Mouse (Mus musculus): ENCODE data around the gene Serpina3m. TPM values are rescaled to one million over a fixed set of nuclear protein-coding genes. Genes with fewer than 3 reads are reported as not detected.
"Not testable (repeated sequence)": the region's sequence is repeated elsewhere in the genome, so short reads cannot be mapped to it uniquely, and the experiment has no call there.

Serpina3m gene
- polyA plus RNA-seq, 1 experiment = not detected

- Histone ChIP-seq H3K4me1 (ENCODE audit: control insufficient read depth, insufficient read depth, insufficient read length, low read length) (no peaks in the 10 kb centered on the region), H3K4me3 (ENCODE audit: low read depth, low read length) (no peak overlapping the region), H3K27me3 (ENCODE audit: control insufficient read depth, insufficient read depth, low read length) (no peaks in the 10 kb centered on the region), H3K36me3 (ENCODE audit: control insufficient read depth, insufficient read depth, low read length) (no peaks in the 10 kb centered on the region), H3K27ac (ENCODE audit: insufficient read depth, low read depth, low read length) (no peak overlapping the region)
- WGBS = 95% methylated on average over 11 of the region's 11 CpGs
- TF ChIP-seq POLR2A (IDR thresholded peaks at IDR 0.05; ENCODE audit: low read depth, low read length) = no peak
- TF ChIP-seq CTCF (IDR thresholded peaks at IDR 0.05; ENCODE audit: extremely low read depth, insufficient read length, insufficient replicate concordance, low read depth, low read length) = no peak
These were observed 41.6 kb downstream of the Serpina3m start for GRCm38 (mm10) chr12:104379856-104380255.

DNA sequence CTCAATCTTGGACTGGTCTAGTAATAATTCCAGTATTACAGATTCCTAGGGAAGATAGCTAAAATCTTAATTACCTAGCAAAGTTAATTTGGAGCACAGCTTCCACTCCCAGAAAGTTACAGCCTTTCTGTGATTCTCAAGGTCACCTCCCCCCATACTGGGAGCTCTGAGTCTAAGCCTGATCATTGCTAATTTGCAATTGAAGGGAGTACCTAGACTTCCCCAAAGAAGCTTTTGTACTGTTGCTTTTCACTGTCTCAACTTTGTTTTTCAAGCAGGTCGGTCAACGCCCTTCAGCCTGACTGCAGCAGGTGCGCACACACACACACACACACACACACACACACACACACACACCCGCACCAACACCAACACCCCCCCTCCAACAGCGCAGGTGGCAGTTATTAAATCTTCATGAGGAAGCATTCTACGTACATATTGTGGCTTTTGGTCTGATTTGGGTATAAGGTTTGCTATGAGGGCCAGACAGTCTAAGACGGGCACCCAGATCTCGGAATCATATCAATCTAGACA lies 42.9 kb downstream of the Serpina3m start:
- not testable (repeated sequence) for H3K27ac ChIP-seq (ENCODE audit: insufficient read depth, low read depth, low read length); H3K27me3 ChIP-seq (ENCODE audit: control insufficient read depth, insufficient read depth, low read length); H3K4me3 ChIP-seq (ENCODE audit: low read depth, low read length); H3K36me3 ChIP-seq (ENCODE audit: control insufficient read depth, insufficient read depth, low read length); H3K4me1 ChIP-seq (ENCODE audit: control insufficient read depth, insufficient read depth, insufficient read length, low read length)
- 90% methylated on average over 8 of the region's 8 CpGs for WGBS

DNA sequence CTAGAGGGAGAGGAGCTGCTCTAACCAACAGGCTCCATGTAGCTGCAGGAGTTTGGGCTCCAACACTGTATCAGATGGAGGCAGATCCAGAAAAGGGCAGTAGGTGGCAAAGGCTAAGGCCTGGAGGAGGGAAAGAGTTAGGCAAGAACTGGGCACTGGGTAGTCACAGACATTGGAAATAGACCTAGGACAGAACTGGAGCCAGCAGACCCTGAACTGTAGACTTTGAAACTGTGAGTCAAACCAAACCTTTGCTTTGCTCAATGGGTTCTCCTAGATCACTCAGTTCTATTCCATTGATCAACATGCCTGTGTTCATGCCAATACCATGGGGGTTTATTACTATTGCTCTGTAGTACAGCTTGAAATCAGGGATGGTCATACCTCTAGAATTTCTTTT lies 47.7 kb downstream of the Serpina3m start:
- not testable (repeated sequence) for H3K27me3 ChIP-seq (ENCODE audit: control insufficient read depth, insufficient read depth, low read length); H3K36me3 ChIP-seq (ENCODE audit: control insufficient read depth, insufficient read depth, low read length); H3K27ac ChIP-seq (ENCODE audit: insufficient read depth, low read depth, low read length)

GRCm38 (mm10) chr12:104386878-104387277 lies 48.6 kb downstream of the Serpina3m start:
- not testable (repeated sequence) for H3K27me3 ChIP-seq (ENCODE audit: control insufficient read depth, insufficient read depth, low read length); H3K27ac ChIP-seq (ENCODE audit: insufficient read depth, low read depth, low read length); H3K36me3 ChIP-seq (ENCODE audit: control insufficient read depth, insufficient read depth, low read length); H3K4me3 ChIP-seq (ENCODE audit: low read depth, low read length); H3K4me1 ChIP-seq (ENCODE audit: control insufficient read depth, insufficient read depth, insufficient read length, low read length)
- WGBS = 54% methylated on average over 2 of the region's 2 CpGs

More for the DNA sequence above, 47.7 kb downstream of the Serpina3m start:
- not testable (repeated sequence) for H3K4me1 ChIP-seq (ENCODE audit: control insufficient read depth, insufficient read depth, insufficient read length, low read length); H3K4me3 ChIP-seq (ENCODE audit: low read depth, low read length)

- Histone ChIP-seq H3K27ac (ENCODE audit: insufficient read depth, low read depth, low read length) (no peak overlapping the region), H3K27me3 (ENCODE audit: control insufficient read depth, insufficient read depth, low read length) (no peaks in the 10 kb centered on the region), H3K36me3 (ENCODE audit: control insufficient read depth, insufficient read depth, low read length) (no peaks in the 10 kb centered on the region), H3K4me1 (ENCODE audit: control insufficient read depth, insufficient read depth, insufficient read length, low read length) (no peaks in the 10 kb centered on the region), H3K4me3 (ENCODE audit: low read depth, low read length) (no peak overlapping the region)
- TF ChIP-seq CTCF (IDR thresholded peaks at IDR 0.05; ENCODE audit: extremely low read depth, insufficient read length, insufficient replicate concordance, low read depth, low read length) = no peak
- no peak for TF ChIP-seq POLR2A (IDR thresholded peaks at IDR 0.05; ENCODE audit: low read depth, low read length)
These were observed 50.2 kb downstream of the Serpina3m start for GRCm38 (mm10) chr12:104388477-104388876.

- 45% methylated on average over 2 of the region's 2 CpGs for WGBS
These were observed 52.8 kb downstream of the Serpina3m start for GRCm38 (mm10) chr12:104391057-104391456.

GRCm38 (mm10) chr12:104403968-104404367 lies 65.7 kb downstream of the Serpina3m start:
- H3K27me3 ChIP-seq (ENCODE audit: control insufficient read depth, insufficient read depth, low read length) = no peaks in the 10 kb centered on the region
- no peaks in the 10 kb centered on the region for H3K4me1 ChIP-seq (ENCODE audit: control insufficient read depth, insufficient read depth, insufficient read length, low read length)
- H3K4me3 ChIP-seq (ENCODE audit: low read depth, low read length) = no peak overlapping the region
- 51% methylated on average over 5 of the region's 5 CpGs for WGBS
- H3K36me3 ChIP-seq (ENCODE audit: control insufficient read depth, insufficient read depth, low read length) = no peaks in the 10 kb centered on the region
- H3K27ac ChIP-seq (ENCODE audit: insufficient read depth, low read depth, low read length) = no peak overlapping the region
- no peak for TF ChIP-seq CTCF (IDR thresholded peaks at IDR 0.05; ENCODE audit: extremely low read depth, insufficient read length, insufficient replicate concordance, low read depth, low read length)
- no peak for TF ChIP-seq POLR2A (IDR thresholded peaks at IDR 0.05; ENCODE audit: low read depth, low read length)

More at GRCm38 (mm10) chr12:104391057-104391456, 52.8 kb downstream of the Serpina3m start:
- H3K27ac ChIP-seq (ENCODE audit: insufficient read depth, low read depth, low read length); H3K4me3 ChIP-seq (ENCODE audit: low read depth, low read length); H3K36me3 ChIP-seq (ENCODE audit: control insufficient read depth, insufficient read depth, low read length); H3K4me1 ChIP-seq (ENCODE audit: control insufficient read depth, insufficient read depth, insufficient read length, low read length); H3K27me3 ChIP-seq (ENCODE audit: control insufficient read depth, insufficient read depth, low read length): not testable (repeated sequence)

- WGBS = 44% methylated on average over 4 of the region's 4 CpGs
- no peak for TF ChIP-seq POLR2A (IDR thresholded peaks at IDR 0.05; ENCODE audit: low read depth, low read length)
- TF ChIP-seq CTCF (IDR thresholded peaks at IDR 0.05; ENCODE audit: extremely low read depth, insufficient read length, insufficient replicate concordance, low read depth, low read length) = no peak
These were observed 68.2 kb downstream of the Serpina3m start, which contains the start of gene Serpina3n for GRCm38 (mm10) chr12:104406454-104406885. Serpina3n (plus strand) TSS chr12:104406729.

More at GRCm38 (mm10) chr12:104406454-104406885, 68.2 kb downstream of the Serpina3m start, which contains the start of gene Serpina3n:
- H3K27me3 ChIP-seq (ENCODE audit: control insufficient read depth, insufficient read depth, low read length) = no peaks in the 10 kb centered on the region
- H3K27ac ChIP-seq (ENCODE audit: insufficient read depth, low read depth, low read length) = no peak within 1 kb of the TSS; the same call in 1 of the 2 replicates
- no peaks in the 10 kb centered on the region for H3K4me1 ChIP-seq (ENCODE audit: control insufficient read depth, insufficient read depth, insufficient read length, low read length)
- peak within 1 kb of the TSS; percentile 16; the same call in 1 of the 2 replicates for H3K4me3 ChIP-seq (ENCODE audit: low read depth, low read length)
- H3K36me3 ChIP-seq (ENCODE audit: control insufficient read depth, insufficient read depth, low read length) = no peaks in the 10 kb centered on the region
